Mouse (Mus musculus): ENCODE data around the gene Cd247.

DNA sequence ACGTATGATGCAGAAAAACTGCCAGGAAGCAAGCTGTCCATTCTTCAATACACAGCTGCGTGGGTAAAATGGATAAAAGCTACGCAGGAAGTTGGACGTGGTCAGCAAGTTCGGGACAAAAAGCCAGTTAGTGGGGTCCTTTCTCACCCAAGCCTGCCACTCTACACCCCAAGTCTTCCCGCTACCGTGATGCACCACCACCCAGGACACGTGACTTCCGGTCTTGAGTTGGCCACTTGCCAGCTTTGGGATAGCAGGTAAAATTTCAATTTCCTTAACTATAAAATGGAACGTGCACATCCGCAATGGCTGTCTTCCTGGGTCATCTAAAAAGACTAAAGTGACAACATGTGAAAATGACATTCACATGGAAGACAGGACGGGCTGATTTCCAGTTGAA is 6.6 kb upstream of the Cd247 start:
- TF ChIP-seq CTCF (IDR thresholded peaks at IDR 0.05; ENCODE audit: borderline replicate concordance, control insufficient read depth, extremely low read depth, insufficient read depth, low read length, poor library complexity) (no peak), POLR2A (IDR thresholded peaks at IDR 0.05; ENCODE audit: control insufficient read depth, extremely low read depth, insufficient read depth, low read length, poor library complexity) (no peak)

All from thymus, adult 2 months (tissue).